Mouse (Mus musculus): ENCODE results near the gene Smtnl1. TPM values are rescaled to one million over a fixed set of nuclear protein-coding genes. Genes with fewer than 3 reads are reported as not detected.

Gene Smtnl1
- polyA plus RNA-seq, 1 experiment from 2014 or later, result 0.11 TPM

- Histone ChIP-seq H3K9ac (replicated peaks; ENCODE audit: low read length) (no peak overlapping the region), H3K4me2 (ENCODE audit: low read depth, low read length) (no peak overlapping the region), H3K27ac (replicated peaks; ENCODE audit: low read depth, low read length) (no peak overlapping the region), H3K9me3 (replicated peaks; ENCODE audit: control insufficient read depth, low read length) (no peaks in the 10 kb centered on the region), H3K4me1 (ENCODE audit: control insufficient read depth, insufficient read depth, low read length) (no peaks in the 10 kb centered on the region), H3K27me3 (ENCODE audit: control insufficient read depth, insufficient read depth, low read length) (no peaks in the 10 kb centered on the region), H3K4me3 (ENCODE audit: low read depth, low read length) (no peak overlapping the region), H3K36me3 (replicated peaks; ENCODE audit: control insufficient read depth, insufficient read depth, low read depth, low read length) (peaks cover 4% of the 10 kb centered on the region; the same call in 1 of the 2 replicates)
- WGBS, result 92% methylated on average over 7 of the region's 7 CpGs
- no peak for ATAC-seq (replicated peaks; ENCODE audit: insufficient number of reproducible peaks, low FRiP score, low TSS enrichment, low read depth)
- DNase-seq (ENCODE audit: low spot score), result no peak
Measured at GRCm38 (mm10) chr2:84859991-84860780, 37.7 kb upstream of the Smtnl1 start.

- Histone ChIP-seq H3K27ac (replicated peaks; ENCODE audit: low read depth, low read length) (no peak overlapping the region), H3K36me3 (replicated peaks; ENCODE audit: control insufficient read depth, insufficient read depth, low read depth, low read length) (peaks cover 4% of the 10 kb centered on the region; the same call in 1 of the 2 replicates), H3K9me3 (replicated peaks; ENCODE audit: control insufficient read depth, low read length) (no peaks in the 10 kb centered on the region), H3K9ac (replicated peaks; ENCODE audit: low read length) (no peak overlapping the region), H3K27me3 (ENCODE audit: control insufficient read depth, insufficient read depth, low read length) (no peaks in the 10 kb centered on the region), H3K4me2 (ENCODE audit: low read depth, low read length) (no peak overlapping the region), H3K4me3 (ENCODE audit: low read depth, low read length) (no peak overlapping the region), H3K4me1 (ENCODE audit: control insufficient read depth, insufficient read depth, low read length) (no peaks in the 10 kb centered on the region)
- WGBS, result 91% methylated on average over 1 of the region's 1 CpGs
- no peak for ATAC-seq (replicated peaks; ENCODE audit: insufficient number of reproducible peaks, low FRiP score, low TSS enrichment, low read depth)
- DNase-seq (ENCODE audit: low spot score), result no peak
Measured at GRCm38 (mm10) chr2:84858551-84858950, 36.1 kb upstream of the Smtnl1 start.

GRCm38 (mm10) chr2:84855732-84856131 lies 33.3 kb upstream of the Smtnl1 start:
- no peak overlapping the region for H3K27ac ChIP-seq (replicated peaks; ENCODE audit: low read depth, low read length)
- no peak overlapping the region for H3K4me2 ChIP-seq (ENCODE audit: low read depth, low read length)
- H3K36me3 ChIP-seq (replicated peaks; ENCODE audit: control insufficient read depth, insufficient read depth, low read depth, low read length), result peaks cover 2% of the 10 kb centered on the region; the same call in 1 of the 2 replicates
- 64% methylated on average over 2 of the region's 2 CpGs for WGBS
- no peaks in the 10 kb centered on the region for H3K9me3 ChIP-seq (replicated peaks; ENCODE audit: control insufficient read depth, low read length)
- H3K4me1 ChIP-seq (ENCODE audit: control insufficient read depth, insufficient read depth, low read length), result no peaks in the 10 kb centered on the region
- H3K4me3 ChIP-seq (ENCODE audit: low read depth, low read length), result no peak overlapping the region
- no peaks in the 10 kb centered on the region for H3K27me3 ChIP-seq (ENCODE audit: control insufficient read depth, insufficient read depth, low read length)
- H3K9ac ChIP-seq (replicated peaks; ENCODE audit: low read length), result no peak overlapping the region
- peak; percentile 71 for DNase-seq (ENCODE audit: low spot score)
- 0 out of 2 replicates have a peak, but pooled peaks have one; percentile 54 for ATAC-seq (replicated peaks; ENCODE audit: insufficient number of reproducible peaks, low FRiP score, low TSS enrichment, low read depth)

- ATAC-seq (replicated peaks; ENCODE audit: insufficient number of reproducible peaks, low FRiP score, low TSS enrichment, low read depth), result peak; percentile 64; the same call in 1 of the 2 replicates
- H3K36me3 ChIP-seq (replicated peaks; ENCODE audit: control insufficient read depth, insufficient read depth, low read depth, low read length), result no peaks in the 10 kb centered on the region
- H3K9me3 ChIP-seq (replicated peaks; ENCODE audit: control insufficient read depth, low read length), result no peaks in the 10 kb centered on the region
- no peaks in the 10 kb centered on the region for H3K4me1 ChIP-seq (ENCODE audit: control insufficient read depth, insufficient read depth, low read length)
- H3K27me3 ChIP-seq (ENCODE audit: control insufficient read depth, insufficient read depth, low read length), result no peaks in the 10 kb centered on the region
- H3K4me3 ChIP-seq (ENCODE audit: low read depth, low read length), result no peak overlapping the region
- no peak overlapping the region for H3K27ac ChIP-seq (replicated peaks; ENCODE audit: low read depth, low read length)
- peak; percentile 52 for DNase-seq (ENCODE audit: low spot score)
- H3K9ac ChIP-seq (replicated peaks; ENCODE audit: low read length), result no peak overlapping the region
- WGBS, result 30% methylated on average over 23 of the region's 23 CpGs
- no peak overlapping the region for H3K4me2 ChIP-seq (ENCODE audit: low read depth, low read length)
Measured at GRCm38 (mm10) chr2:84851130-84852040, 28.9 kb upstream of the Smtnl1 start.

- ATAC-seq (replicated peaks; ENCODE audit: insufficient number of reproducible peaks, low FRiP score, low TSS enrichment, low read depth) (0 out of 2 replicates have a peak, but pooled peaks have one; percentile 22), DNase-seq (ENCODE audit: low spot score) (no peak)
- no peaks in the 10 kb centered on the region for H3K9me3 ChIP-seq (replicated peaks; ENCODE audit: control insufficient read depth, low read length)
- no peaks in the 10 kb centered on the region for H3K4me1 ChIP-seq (ENCODE audit: control insufficient read depth, insufficient read depth, low read length)
- H3K27ac ChIP-seq (replicated peaks; ENCODE audit: low read depth, low read length), result no peak overlapping the region
- H3K27me3 ChIP-seq (ENCODE audit: control insufficient read depth, insufficient read depth, low read length), result no peaks in the 10 kb centered on the region
- no peak overlapping the region for H3K4me2 ChIP-seq (ENCODE audit: low read depth, low read length)
- no peak overlapping the region for H3K9ac ChIP-seq (replicated peaks; ENCODE audit: low read length)
- 61% methylated on average over 7 of the region's 7 CpGs for WGBS
- H3K36me3 ChIP-seq (replicated peaks; ENCODE audit: control insufficient read depth, insufficient read depth, low read depth, low read length), result no peaks in the 10 kb centered on the region
- no peak overlapping the region for H3K4me3 ChIP-seq (ENCODE audit: low read depth, low read length)
Measured at GRCm38 (mm10) chr2:84850407-84851129, 28.1 kb upstream of the Smtnl1 start.

- DNase-seq (ENCODE audit: low spot score) (no peak), ATAC-seq (replicated peaks; ENCODE audit: insufficient number of reproducible peaks, low FRiP score, low TSS enrichment, low read depth) (no peak)
- Histone ChIP-seq H3K36me3 (replicated peaks; ENCODE audit: control insufficient read depth, insufficient read depth, low read depth, low read length) (no peaks in the 10 kb centered on the region), H3K4me2 (ENCODE audit: low read depth, low read length) (no peak overlapping the region), H3K27ac (replicated peaks; ENCODE audit: low read depth, low read length) (no peak overlapping the region), H3K9ac (replicated peaks; ENCODE audit: low read length) (no peak overlapping the region), H3K4me1 (ENCODE audit: control insufficient read depth, insufficient read depth, low read length) (peaks cover 3% of the 10 kb centered on the region; the same call in 1 of the 2 replicates), H3K9me3 (replicated peaks; ENCODE audit: control insufficient read depth, low read length) (no peaks in the 10 kb centered on the region), H3K4me3 (ENCODE audit: low read depth, low read length) (no peak overlapping the region), H3K27me3 (ENCODE audit: control insufficient read depth, insufficient read depth, low read length) (no peaks in the 10 kb centered on the region)
- 93% methylated on average over 1 of the region's 1 CpGs for WGBS
Measured at GRCm38 (mm10) chr2:84845226-84845625, 22.8 kb upstream of the Smtnl1 start.

GRCm38 (mm10) chr2:84843654-84844053 lies 21.2 kb upstream of the Smtnl1 start:
- WGBS, result 81% methylated on average over 6 of the region's 6 CpGs
- no peak for DNase-seq (ENCODE audit: low spot score)

More at GRCm38 (mm10) chr2:84843654-84844053, 21.2 kb upstream of the Smtnl1 start:
- Histone ChIP-seq H3K36me3 (replicated peaks; ENCODE audit: control insufficient read depth, insufficient read depth, low read depth, low read length) (no peaks in the 10 kb centered on the region), H3K27ac (replicated peaks; ENCODE audit: low read depth, low read length) (no peak overlapping the region), H3K4me3 (ENCODE audit: low read depth, low read length) (no peak overlapping the region), H3K27me3 (ENCODE audit: control insufficient read depth, insufficient read depth, low read length) (no peaks in the 10 kb centered on the region), H3K9ac (replicated peaks; ENCODE audit: low read length) (no peak overlapping the region), H3K4me1 (ENCODE audit: control insufficient read depth, insufficient read depth, low read length) (peaks cover 3% of the 10 kb centered on the region; the same call in 1 of the 2 replicates), H3K4me2 (ENCODE audit: low read depth, low read length) (no peak overlapping the region), H3K9me3 (replicated peaks; ENCODE audit: control insufficient read depth, low read length) (no peaks in the 10 kb centered on the region)
- no peak for ATAC-seq (replicated peaks; ENCODE audit: insufficient number of reproducible peaks, low FRiP score, low TSS enrichment, low read depth)

Measured in embryonic facial prominence, embryonic 11.5 days (tissue).